Mouse (Mus musculus): ENCODE measurements at regions not wholly inside any gene's neighbourhood (a gene's known extent, or its start where the extent isn't known, plus 50 kb on each side); places are given as distances from the start of the nearest gene placed in this dataset.

DNA sequence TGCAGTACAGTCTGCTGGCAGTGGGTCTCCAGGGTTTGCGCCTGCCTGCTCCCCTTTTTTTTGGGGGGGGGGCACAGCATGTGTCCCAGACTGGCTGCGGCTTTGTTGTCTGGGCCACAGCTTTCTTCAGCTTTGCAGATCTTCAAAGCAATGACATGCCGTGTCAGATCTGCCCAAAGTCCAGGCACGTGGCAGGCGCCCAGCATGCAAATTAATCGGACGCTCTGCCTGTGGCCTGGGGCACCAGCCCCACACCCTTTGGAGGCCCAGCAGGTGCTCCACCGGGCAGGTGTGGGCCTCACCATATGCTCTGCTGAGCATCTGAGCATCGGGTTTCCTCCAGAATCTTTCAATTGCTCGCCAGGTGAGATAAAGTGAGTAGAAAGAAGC is 72.3 kb downstream of the Gadd45g start:
- TF ChIP-seq CTCF (conservative IDR thresholded peaks at IDR 0.05; ENCODE audit: low read length) (no peak), POU5F1 (IDR thresholded peaks at IDR 0.05; ENCODE audit: borderline replicate concordance, low read length) (no peak), NANOG (IDR thresholded peaks at IDR 0.05; ENCODE audit: borderline replicate concordance, low read length) (no peak)

All from E14TG2a.4 (cell line).